Mouse (Mus musculus): ENCODE measurements around the gene Susd3.

DNA sequence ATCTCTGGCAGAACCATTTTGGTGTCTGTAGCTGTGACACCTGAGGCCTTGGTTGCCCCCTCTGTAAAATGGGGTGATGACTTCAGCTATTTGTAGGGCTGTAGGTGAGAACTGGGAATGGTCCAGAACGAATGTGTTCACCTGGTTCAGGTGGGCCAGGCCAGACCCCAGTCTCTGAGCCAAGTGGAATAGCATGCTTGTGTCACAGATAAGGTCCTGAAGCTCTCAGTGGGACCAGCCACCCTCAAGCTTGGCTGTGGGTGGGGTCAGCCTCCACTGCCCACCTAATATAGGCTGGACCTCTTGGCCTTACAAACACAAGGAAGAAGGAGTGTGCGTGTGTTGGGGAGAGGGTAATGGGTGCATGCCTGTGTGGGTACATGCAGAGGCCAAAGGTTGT is 42.2 kb downstream of the Susd3 start:
- no peak for TF ChIP-seq EP300 (IDR thresholded peaks at IDR 0.05; ENCODE audit: low read depth)
- TF ChIP-seq CTCF (IDR thresholded peaks at IDR 0.05; ENCODE audit: low read depth), result no peak

Measured in liver, postnatal 0 days (tissue).